Mouse (Mus musculus): ENCODE data around the gene Ppp1r8. TPM values are rescaled to one million over a fixed set of nuclear protein-coding genes. Genes with fewer than 3 reads are reported as not detected.
"Not testable (repeated sequence)": the region's sequence is repeated elsewhere in the genome, so short reads cannot be mapped to it uniquely, and the experiment has no call there.

The Ppp1r8 gene
- total RNA-seq, 2 experiments from 2014 or later, result 42.9 to 62.9 TPM

DNA sequence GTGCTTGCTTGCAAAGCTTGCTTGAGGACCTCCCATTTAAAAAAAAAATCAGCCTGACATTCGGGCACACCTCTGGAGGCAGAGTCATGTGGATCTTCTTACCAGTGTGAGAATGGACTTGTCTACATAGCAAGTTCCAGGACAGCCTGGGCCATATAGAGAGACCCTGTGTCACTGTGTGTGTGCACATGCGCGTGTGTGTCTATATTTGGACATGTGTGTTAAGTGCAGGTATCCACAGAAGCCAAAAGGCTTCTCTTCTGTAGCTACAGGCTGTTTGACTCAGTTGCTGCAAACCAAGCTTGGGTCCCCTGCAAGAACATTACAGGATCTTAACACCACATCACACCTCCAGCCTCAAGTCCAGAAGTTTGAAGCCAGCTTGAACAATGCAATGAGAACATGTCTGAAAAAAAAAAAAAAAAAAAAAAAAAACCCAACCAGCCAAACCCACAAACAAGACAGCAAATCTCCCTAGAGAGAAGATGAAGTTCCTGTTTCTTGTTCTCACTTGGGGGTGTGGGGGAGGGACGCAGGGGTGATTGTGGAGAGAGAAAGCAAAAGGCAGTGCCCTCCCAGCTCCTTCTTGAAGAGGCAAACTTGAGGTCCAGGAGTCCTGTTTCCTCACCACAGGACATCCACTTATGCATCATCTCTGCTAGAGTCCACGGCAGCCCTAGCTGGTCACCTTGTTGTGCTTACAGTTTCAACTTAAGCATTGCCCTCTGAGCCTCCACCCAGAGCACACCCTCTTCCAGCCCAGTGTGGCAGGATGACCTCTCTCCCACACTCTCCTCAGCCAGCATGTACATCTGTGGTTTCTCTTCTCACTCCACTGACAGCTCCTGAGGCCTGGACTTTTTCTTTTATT, 35.0 kb downstream of the Ppp1r8 start:
- ATAC-seq (replicated peaks; ENCODE audit: poor library complexity), result peak; percentile 56

DNA sequence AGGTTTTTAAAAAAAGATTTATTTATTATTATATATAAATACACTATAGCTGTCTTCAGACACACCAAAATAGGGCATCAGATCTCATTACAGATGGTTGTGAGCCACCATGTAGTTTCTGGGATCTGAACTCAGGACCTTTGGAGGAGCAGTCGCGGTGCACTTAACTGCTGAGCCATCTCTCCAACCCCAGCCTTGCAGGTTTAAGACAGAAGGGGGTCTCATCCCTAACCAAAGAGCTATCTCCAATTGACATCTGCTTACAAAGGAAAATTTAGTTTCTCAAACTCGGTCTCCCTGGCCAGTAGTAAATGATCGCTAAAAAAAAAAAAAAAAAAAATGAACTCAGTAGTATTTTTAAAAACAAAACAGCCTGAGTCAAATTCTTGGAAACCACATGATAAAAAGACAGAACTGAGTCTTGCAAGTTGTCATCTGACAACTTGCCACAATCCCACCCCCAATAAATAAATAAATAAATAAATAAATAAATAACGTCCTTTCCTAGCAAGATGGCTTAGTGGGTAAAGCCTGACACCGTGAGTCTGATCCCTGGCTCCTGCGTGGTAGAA, 36.3 kb downstream of the Ppp1r8 start:
- ATAC-seq (replicated peaks; ENCODE audit: poor library complexity), result no peak

GRCm38 (mm10) chr4:132805599-132806197, 37.3 kb downstream of the Ppp1r8 start:
- 0 out of 2 replicates have a peak, but pooled peaks have one; percentile 19 for ATAC-seq (replicated peaks; ENCODE audit: poor library complexity)

- no peak for ATAC-seq (replicated peaks; ENCODE audit: poor library complexity)
Measured at GRCm38 (mm10) chr4:132805146-132805545, 37.8 kb downstream of the Ppp1r8 start.

- ATAC-seq (replicated peaks; ENCODE audit: poor library complexity), result peak; percentile 53
Measured at GRCm38 (mm10) chr4:132804331-132804730, 38.6 kb downstream of the Ppp1r8 start.

- ATAC-seq (replicated peaks; ENCODE audit: poor library complexity), result no peak
Measured at GRCm38 (mm10) chr4:132803876-132804275, 39.1 kb downstream of the Ppp1r8 start.

- ATAC-seq (replicated peaks; ENCODE audit: poor library complexity), result no peak
Measured at GRCm38 (mm10) chr4:132803212-132803611, 39.8 kb downstream of the Ppp1r8 start.

- ATAC-seq (replicated peaks; ENCODE audit: poor library complexity), result peak; percentile 26
Measured at GRCm38 (mm10) chr4:132802171-132802637, 40.8 kb downstream of the Ppp1r8 start.

DNA sequence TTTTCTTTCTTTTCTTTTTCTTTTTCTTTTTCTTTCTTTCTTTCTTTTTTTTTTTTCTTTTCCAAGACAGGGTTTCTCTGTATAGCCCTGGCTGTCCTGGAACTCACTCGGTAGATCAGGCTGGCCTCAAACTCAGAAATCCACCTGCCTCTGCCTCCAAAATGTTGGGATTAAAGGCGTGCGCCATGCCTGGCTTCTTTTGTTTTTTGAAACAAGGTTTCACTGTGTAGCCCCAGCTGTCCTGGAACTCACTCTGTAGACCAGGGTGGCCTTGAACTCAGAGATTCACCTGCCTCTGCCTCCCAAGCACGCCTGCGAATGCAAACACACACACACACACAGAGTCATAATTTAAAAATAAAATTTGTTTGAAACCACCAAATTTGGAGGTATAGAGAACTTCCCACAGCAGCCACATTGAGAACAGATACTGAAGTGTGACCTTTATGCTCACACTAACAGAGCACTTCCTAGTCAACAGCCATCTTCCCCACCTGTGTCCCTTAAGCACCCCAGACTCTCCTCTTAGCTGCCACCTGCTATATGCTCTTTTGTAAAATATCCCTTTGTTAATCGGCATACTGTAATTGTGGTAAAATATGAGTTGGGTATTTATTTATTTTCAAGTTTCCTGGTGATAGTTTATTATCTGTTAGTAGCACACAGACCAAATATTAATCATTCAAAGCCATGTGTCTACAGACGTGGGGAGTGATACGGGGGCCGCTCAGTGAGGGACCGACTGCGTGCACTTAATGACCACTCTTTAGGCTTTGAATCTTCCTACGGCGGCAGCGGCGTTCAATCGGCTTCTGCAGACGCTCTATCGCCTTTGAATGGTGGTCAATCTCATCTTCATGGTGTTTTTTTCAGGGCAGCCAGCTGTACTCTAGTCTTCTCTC, 41.5 kb downstream of the Ppp1r8 start:
- peak; percentile 47 for ATAC-seq (replicated peaks; ENCODE audit: poor library complexity)

GRCm38 (mm10) chr4:132799845-132800244, 43.1 kb downstream of the Ppp1r8 start:
- no peak for ATAC-seq (replicated peaks; ENCODE audit: poor library complexity)

DNA sequence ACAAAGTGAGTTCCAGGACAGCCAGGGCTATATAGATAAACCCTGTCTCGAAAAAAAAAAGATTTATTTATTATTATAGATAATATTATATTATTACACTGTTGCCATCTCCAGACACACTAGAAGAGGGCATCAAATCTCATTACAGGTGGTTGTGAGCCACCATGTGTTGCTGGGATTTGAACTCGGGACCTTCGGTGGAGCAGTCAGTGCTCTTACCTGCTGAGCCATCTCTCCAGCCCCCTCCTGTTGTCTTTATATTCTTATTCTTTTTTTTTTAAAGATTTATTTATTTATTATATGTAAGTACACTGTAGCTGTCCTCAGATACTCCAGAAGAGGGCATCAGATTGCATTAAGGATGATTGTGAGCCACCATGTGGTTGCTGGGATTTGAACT, 44.3 kb downstream of the Ppp1r8 start:
- not testable (repeated sequence) for ATAC-seq (replicated peaks; ENCODE audit: poor library complexity)

- no peak for ATAC-seq (replicated peaks; ENCODE audit: poor library complexity)
Measured at GRCm38 (mm10) chr4:132798028-132798427, 44.9 kb downstream of the Ppp1r8 start.

DNA sequence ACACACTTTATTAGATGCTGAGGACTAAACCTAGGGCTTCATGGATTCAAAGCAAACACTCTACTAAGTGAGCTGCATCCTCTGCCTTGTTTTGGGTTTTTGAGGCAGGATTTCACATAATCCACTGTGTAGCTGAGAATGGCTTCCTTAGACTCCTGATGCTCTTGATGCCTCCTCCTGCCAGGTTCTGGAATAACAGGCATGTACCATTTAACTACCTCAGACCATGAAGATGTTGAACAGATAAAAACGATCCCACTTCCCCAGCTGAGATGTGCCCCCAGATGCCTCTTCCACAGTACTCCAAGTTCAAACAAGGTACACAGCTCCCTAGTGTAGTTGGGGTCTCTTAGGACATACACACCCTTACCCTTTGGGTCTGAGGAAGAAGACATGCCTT, 45.5 kb downstream of the Ppp1r8 start:
- no peak for ATAC-seq (replicated peaks; ENCODE audit: poor library complexity)

DNA sequence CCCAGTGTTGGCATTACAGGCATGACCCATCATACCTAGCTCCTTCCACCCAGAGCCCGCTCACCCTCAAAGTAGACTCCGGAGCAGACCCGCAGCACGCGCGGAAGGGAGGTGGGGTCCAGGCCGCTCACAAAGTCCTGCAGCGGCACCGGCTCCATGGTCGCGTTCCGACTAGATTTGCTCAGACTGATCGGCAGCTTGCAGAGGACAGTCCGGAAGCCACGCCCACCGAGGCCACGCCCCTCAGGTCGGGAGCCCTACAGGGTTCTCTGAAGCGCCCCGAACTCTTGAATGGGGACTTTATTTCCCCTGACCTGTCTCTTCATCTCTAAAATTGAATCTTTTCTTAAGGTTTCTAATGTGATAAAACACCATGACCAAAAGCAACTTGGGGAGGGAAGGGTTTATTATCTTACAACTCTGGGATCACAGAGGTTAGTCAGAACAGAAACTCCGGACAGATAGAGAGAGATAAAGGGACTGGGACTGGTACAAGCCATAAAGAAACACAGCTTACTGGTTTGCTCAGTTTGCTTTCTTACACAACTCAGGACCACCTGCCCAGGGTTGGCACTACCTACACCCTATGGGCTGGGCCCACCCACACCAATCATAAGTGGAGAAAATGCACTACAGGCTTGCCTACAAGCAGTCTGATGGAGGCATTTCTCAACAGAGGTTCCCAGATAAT, 46.6 kb downstream of the Ppp1r8 start, which contains the start of gene Themis2:
Gene Themis2 (minus strand): TSS at position 192 of the 691 bp plus-strand sequence.
- peak; percentile 70 for ATAC-seq (replicated peaks; ENCODE audit: poor library complexity)

DNA sequence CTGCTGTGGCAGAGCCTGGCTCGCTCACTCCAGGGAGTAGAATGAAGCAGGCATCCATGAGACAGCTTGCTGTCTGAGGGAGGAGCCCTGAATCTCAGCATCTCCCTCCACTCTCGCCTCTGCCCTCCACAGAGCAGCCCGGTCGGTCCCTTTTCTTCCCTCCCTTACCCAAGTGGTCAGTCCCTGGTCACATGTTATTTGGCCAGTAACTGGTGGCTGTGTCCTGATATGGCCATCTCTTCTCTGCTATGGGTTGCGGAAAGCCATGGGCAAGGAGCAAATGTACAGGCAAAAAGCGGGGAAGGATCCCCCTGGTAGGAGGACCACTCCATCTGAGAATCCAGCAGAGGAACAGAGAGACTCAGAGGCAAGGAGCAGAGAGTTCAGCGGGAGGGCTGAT, 47.8 kb downstream of the Ppp1r8 start:
- ATAC-seq (replicated peaks; ENCODE audit: poor library complexity), result no peak

- peak; percentile 70 for ATAC-seq (replicated peaks; ENCODE audit: poor library complexity)
Measured at GRCm38 (mm10) chr4:132794760-132795159, 48.2 kb downstream of the Ppp1r8 start.

- ATAC-seq (replicated peaks; ENCODE audit: poor library complexity), result peak; percentile 47
Measured at GRCm38 (mm10) chr4:132794028-132794427, 48.9 kb downstream of the Ppp1r8 start.

- not testable (repeated sequence) for ATAC-seq (replicated peaks; ENCODE audit: poor library complexity)
Measured at GRCm38 (mm10) chr4:132793322-132794004, 49.5 kb downstream of the Ppp1r8 start.

- no peak for ATAC-seq (replicated peaks; ENCODE audit: poor library complexity)
Measured at GRCm38 (mm10) chr4:132789731-132790130, 53.2 kb downstream of the Ppp1r8 start.

Measured in megakaryocyte progenitor cell, adult 5-6 weeks (primary cell).